Mouse (Mus musculus) forebrain, embryonic 10.5 days (tissue): ENCODE measurements around the gene Lclat1. TPM values are rescaled to one million over a fixed set of nuclear protein-coding genes. Genes with fewer than 3 reads are reported as not detected.

Source experiments
- DNase-seq: peaks from one replicate; pipeline ENCODE4 v3.0.0-alpha.2; 2017; ENCODE audit warnings: low spot score; ENCODE audit errors: extremely low spot score
- H3K27ac ChIP-seq: fragments of 300-500 bp; sonication (generic); 2 replicates; pipeline ENCODE4 v1.5.1; 2016; ENCODE audit warnings: mild to moderate bottlenecking
- H3K27me3 ChIP-seq: fragments of 300-500 bp; sonication (generic); 2 replicates; pipeline ENCODE4 v1.6.1; 2016; ENCODE audit warnings: mild to moderate bottlenecking; ENCODE audit not compliant: poor library complexity, severe bottlenecking
- H3K36me3 ChIP-seq: fragments of 300-500 bp; sonication (generic); replicated peaks from 2 replicates; pipeline ENCODE4 v1.6.1; 2016; ENCODE audit warnings: mild to moderate bottlenecking, moderate library complexity
- H3K4me1 ChIP-seq: fragments of 300-500 bp; sonication (generic); 2 replicates; pipeline ENCODE4 v1.6.1; 2016
- H3K4me3 ChIP-seq: fragments of 300-500 bp; sonication (generic); 2 replicates; pipeline ENCODE4 v1.5.1; 2016; ENCODE audit warnings: mild to moderate bottlenecking, moderate library complexity
- H3K9me3 ChIP-seq: fragments of 300-500 bp; sonication (generic); 2 replicates; pipeline ENCODE4 v1.6.1; 2016; ENCODE audit warnings: mild to moderate bottlenecking, moderate library complexity
- WGBS: fragments of 180-500 bp; shearing (Covaris S2); methylation state at CpG from one replicate; pipeline ENCODE4 v1.1.7; 2016; 5-methylcytosine and 5-hydroxymethylcytosine counted together
- polyA plus RNA-seq: library from polyadenylated mRNA; unstranded; fragments of >200 nt; fragmentation: Nextera tagmentation; extraction: Ambion mirVana; gene quantifications from 2 replicates; pipeline ENCODE4 v1.2.1, GENCODE M21; 2016

Lclat1 gene
- polyA plus RNA-seq, 1 experiment from 2014 or later = 10.4 TPM

- H3K27me3 ChIP-seq = no peaks in the 10 kb centered on the region
Measured at GRCm38 (mm10) chr17:73071725-73072263, 36.0 kb upstream of the Lclat1 start.

GRCm38 (mm10) chr17:73072286-73072685 is 35.5 kb upstream of the Lclat1 start:
- no peaks in the 10 kb centered on the region for H3K36me3 ChIP-seq
- H3K4me3 ChIP-seq = no peak overlapping the region
- whole genome bisulfite sequencing = 64% methylated on average over 8 of the region's 8 CpGs
- H3K27ac ChIP-seq = no peak overlapping the region
- H3K9me3 ChIP-seq = no peaks in the 10 kb centered on the region
- no peak for DNase-seq
- peaks cover 8% of the 10 kb centered on the region for H3K4me1 ChIP-seq
- no peaks in the 10 kb centered on the region for H3K27me3 ChIP-seq

More at GRCm38 (mm10) chr17:73071725-73072263, 36.0 kb upstream of the Lclat1 start:
- no peaks in the 10 kb centered on the region for H3K9me3 ChIP-seq
- no peaks in the 10 kb centered on the region for H3K36me3 ChIP-seq
- H3K27ac ChIP-seq = no peak overlapping the region
- 81% methylated on average over 5 of the region's 5 CpGs for WGBS
- H3K4me3 ChIP-seq = no peak overlapping the region
- H3K4me1 ChIP-seq = peaks cover 8% of the 10 kb centered on the region
- DNase-seq = no peak

- H3K36me3 ChIP-seq = no peaks in the 10 kb centered on the region
- H3K4me1 ChIP-seq = peaks cover 4% of the 10 kb centered on the region; the same call in 1 of the 2 replicates
- no peak overlapping the region for H3K4me3 ChIP-seq
- DNase-seq = no peak
- no peak overlapping the region for H3K27ac ChIP-seq
- no peaks in the 10 kb centered on the region for H3K27me3 ChIP-seq
- H3K9me3 ChIP-seq = no peaks in the 10 kb centered on the region
- WGBS = 88% methylated on average over 3 of the region's 3 CpGs
Measured at GRCm38 (mm10) chr17:73074631-73075030, 33.2 kb upstream of the Lclat1 start.

- Histone ChIP-seq H3K27ac (no peak overlapping the region), H3K4me1 (peaks cover 4% of the 10 kb centered on the region; the same call in 1 of the 2 replicates), H3K36me3 (no peaks in the 10 kb centered on the region), H3K4me3 (no peak overlapping the region), H3K9me3 (no peaks in the 10 kb centered on the region), H3K27me3 (no peaks in the 10 kb centered on the region)
- WGBS = 90% methylated on average over 9 of the region's 9 CpGs
- DNase-seq = no peak
Measured at GRCm38 (mm10) chr17:73075238-73075890, 32.4 kb upstream of the Lclat1 start.

GRCm38 (mm10) chr17:73077638-73078037 is 30.1 kb upstream of the Lclat1 start:
- DNase-seq = no peak
- Histone ChIP-seq H3K36me3 (no peaks in the 10 kb centered on the region), H3K4me3 (no peak overlapping the region), H3K27ac (no peak overlapping the region), H3K9me3 (no peaks in the 10 kb centered on the region), H3K27me3 (no peaks in the 10 kb centered on the region), H3K4me1 (no peaks in the 10 kb centered on the region; the same call in 1 of the 2 replicates)
- 89% methylated on average over 3 of the region's 3 CpGs for WGBS

GRCm38 (mm10) chr17:73081360-73082133 is 26.2 kb upstream of the Lclat1 start:
- H3K36me3 ChIP-seq = no peaks in the 10 kb centered on the region
- no peaks in the 10 kb centered on the region for H3K27me3 ChIP-seq
- no peak overlapping the region for H3K27ac ChIP-seq
- WGBS = 75% methylated on average over 9 of the region's 9 CpGs
- no peak overlapping the region for H3K4me3 ChIP-seq
- H3K4me1 ChIP-seq = no peaks in the 10 kb centered on the region
- no peak for DNase-seq
- H3K9me3 ChIP-seq = no peaks in the 10 kb centered on the region

GRCm38 (mm10) chr17:73082506-73083196 is 25.1 kb upstream of the Lclat1 start:
- Histone ChIP-seq H3K4me3 (no peak overlapping the region), H3K36me3 (no peaks in the 10 kb centered on the region), H3K9me3 (no peaks in the 10 kb centered on the region), H3K4me1 (no peaks in the 10 kb centered on the region), H3K27ac (no peak overlapping the region), H3K27me3 (no peaks in the 10 kb centered on the region)
- 79% methylated on average over 4 of the region's 4 CpGs for WGBS
- DNase-seq = no peak

- Histone ChIP-seq H3K4me3 (no peak overlapping the region), H3K36me3 (no peaks in the 10 kb centered on the region), H3K9me3 (no peaks in the 10 kb centered on the region), H3K27ac (no peak overlapping the region), H3K4me1 (no peaks in the 10 kb centered on the region), H3K27me3 (no peaks in the 10 kb centered on the region)
- no peak for DNase-seq
- 83% methylated on average over 13 of the region's 13 CpGs for WGBS
Measured at GRCm38 (mm10) chr17:73087045-73087910, 20.5 kb upstream of the Lclat1 start.

GRCm38 (mm10) chr17:73091368-73091767 is 16.4 kb upstream of the Lclat1 start:
- Histone ChIP-seq H3K36me3 (no peaks in the 10 kb centered on the region), H3K9me3 (no peaks in the 10 kb centered on the region), H3K27ac (no peak overlapping the region), H3K4me1 (no peaks in the 10 kb centered on the region), H3K27me3 (no peaks in the 10 kb centered on the region), H3K4me3 (no peak overlapping the region)
- no peak for DNase-seq
- WGBS = 96% methylated on average over 8 of the region's 8 CpGs

- H3K36me3 ChIP-seq = no peaks in the 10 kb centered on the region
- H3K9me3 ChIP-seq = no peaks in the 10 kb centered on the region
- 86% methylated on average over 12 of the region's 12 CpGs for WGBS
- DNase-seq = no peak
- H3K4me1 ChIP-seq = no peaks in the 10 kb centered on the region
- H3K27ac ChIP-seq = no peak overlapping the region
- no peaks in the 10 kb centered on the region for H3K27me3 ChIP-seq
- H3K4me3 ChIP-seq = no peak overlapping the region
Measured at GRCm38 (mm10) chr17:73092103-73093097, 15.4 kb upstream of the Lclat1 start.

- H3K4me3 ChIP-seq = no peak overlapping the region
- H3K9me3 ChIP-seq = no peaks in the 10 kb centered on the region
- no peak overlapping the region for H3K27ac ChIP-seq
- WGBS = 89% methylated on average over 11 of the region's 11 CpGs
- H3K27me3 ChIP-seq = no peaks in the 10 kb centered on the region
- H3K36me3 ChIP-seq = no peaks in the 10 kb centered on the region
- no peak for DNase-seq
- H3K4me1 ChIP-seq = no peaks in the 10 kb centered on the region
Measured at GRCm38 (mm10) chr17:73095070-73095469, 12.7 kb upstream of the Lclat1 start.
